Mouse (Mus musculus) megakaryocyte progenitor cell, adult 5-6 weeks (primary cell): ENCODE measurements at regions not wholly inside any gene's neighbourhood (a gene's known extent, or its start where the extent isn't known, plus 50 kb on each side); places are given as distances from the start of the nearest gene placed in this dataset.

Experiments used
- ATAC-seq: replicated peaks from 2 replicates; pipeline ENCODE4 v1.8.0; 2016; ENCODE audit warnings: mild to moderate bottlenecking, moderate TSS enrichment, inconsistent platforms; ENCODE audit not compliant: poor library complexity

DNA sequence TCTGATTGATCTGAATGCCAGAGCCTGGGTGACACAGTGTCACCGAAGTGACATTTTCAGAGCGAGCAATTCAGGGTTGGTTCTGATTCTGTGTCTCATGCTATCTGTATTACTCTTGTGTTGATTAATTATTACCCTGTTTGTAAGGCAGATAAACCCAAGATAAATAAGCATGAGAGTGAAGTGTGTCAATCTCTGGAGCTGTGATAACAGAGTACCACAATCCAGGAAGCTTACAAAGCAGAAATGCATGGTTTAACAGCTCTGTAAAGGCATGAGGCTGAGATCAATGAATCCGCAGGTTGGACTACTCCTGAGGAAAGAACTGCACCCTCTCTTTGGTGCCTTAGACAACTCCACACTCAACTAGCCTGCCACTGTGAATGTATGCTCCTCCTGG, 218.5 kb upstream of the Tle4 start:
- no peak for ATAC-seq

DNA sequence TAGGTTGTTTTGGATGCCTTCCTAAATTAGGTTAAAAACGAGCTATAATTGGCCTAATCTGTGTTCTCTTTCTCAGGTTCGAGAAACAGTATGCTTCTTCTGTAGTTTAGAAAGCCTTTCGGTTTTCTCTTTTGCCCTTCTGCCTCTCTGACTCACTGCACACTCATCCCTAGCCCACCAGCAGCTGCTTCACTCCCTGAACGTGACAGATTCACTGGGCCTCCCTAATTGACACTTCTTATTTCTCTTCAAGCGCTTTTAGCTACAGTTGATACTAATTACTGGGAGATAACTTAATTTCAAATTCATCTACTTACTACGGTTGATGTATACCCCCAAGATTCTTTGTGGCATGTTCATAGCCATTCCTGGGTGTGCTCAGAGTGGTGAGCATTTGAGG, 208.9 kb upstream of the Tle4 start:
- ATAC-seq = no peak

DNA sequence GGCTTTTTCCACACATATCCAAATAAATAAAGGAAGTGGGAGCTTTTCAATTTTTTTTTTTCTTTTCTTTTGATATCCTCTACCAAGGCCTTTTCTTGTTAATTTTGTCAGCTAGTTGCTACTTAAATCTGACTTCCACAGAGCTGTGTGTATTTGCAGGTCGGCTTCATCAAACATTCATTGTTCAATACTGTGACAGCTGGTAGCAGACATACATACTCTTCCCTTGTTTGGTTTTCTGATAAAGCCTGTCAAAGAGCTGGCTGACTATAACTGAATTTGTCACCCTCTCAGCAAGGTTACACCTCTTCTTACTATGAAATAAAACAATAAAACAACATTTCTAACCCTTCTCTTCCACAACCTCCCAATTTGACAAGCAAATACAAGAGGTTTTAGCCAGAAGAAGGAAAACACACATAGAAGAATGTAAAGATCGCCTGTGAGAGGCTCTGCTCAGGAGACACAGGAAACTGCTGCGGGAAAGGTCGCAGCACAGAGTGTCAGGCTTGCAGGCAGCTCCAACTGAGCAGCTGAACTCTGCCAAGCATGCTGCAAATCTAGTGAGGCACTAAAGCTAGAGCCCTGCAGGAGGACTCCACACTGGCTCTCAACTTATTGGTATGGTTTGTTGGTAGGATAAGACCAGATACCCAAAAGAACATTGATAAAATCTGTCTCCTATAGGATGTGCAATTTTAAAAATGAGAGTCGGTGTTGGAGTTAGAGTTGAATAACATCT, 205.2 kb upstream of the Tle4 start:
- no peak for ATAC-seq

DNA sequence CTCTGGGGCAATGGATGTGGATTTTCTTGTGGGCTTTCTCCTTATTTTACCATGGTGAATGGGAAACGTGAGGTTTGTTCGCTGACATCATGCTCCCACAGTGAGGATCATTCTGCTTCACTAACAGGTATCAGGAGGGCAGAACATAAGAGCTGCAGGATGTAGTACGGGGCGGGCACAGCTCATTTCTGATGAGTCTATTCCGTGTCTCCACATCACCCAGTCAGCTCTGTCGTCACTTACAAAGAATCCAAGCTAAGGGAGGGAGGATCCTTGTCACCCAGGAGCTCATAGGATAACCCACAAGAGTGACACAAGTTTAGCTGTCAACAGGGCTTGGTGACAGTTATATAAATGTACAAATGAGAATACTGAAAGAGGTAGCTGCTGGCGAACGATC, 203.8 kb upstream of the Tle4 start:
- ATAC-seq = no peak

DNA sequence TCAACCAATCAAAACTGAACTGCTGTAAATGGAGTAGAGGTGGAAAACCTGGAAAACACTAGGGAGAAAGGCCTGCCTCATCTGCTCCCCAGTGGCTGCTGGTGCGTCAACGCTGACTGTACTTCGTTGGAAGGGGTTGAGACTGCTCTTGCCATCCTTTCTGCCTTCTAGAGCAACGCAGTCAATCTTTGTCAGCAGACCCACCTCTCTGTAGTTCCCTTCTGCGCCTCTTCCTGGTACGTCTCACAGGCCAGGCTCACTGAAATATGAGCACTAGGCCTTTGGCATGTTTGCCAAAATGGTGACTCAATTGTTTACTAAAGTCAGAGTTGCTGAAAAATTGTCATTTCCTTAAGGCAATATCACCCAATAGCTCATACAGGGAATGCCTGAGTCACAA, 201.2 kb upstream of the Tle4 start:
- ATAC-seq = no peak

GRCm38 (mm10) chr19:14798417-14798816, 200.6 kb upstream of the Tle4 start:
- no peak for ATAC-seq

DNA sequence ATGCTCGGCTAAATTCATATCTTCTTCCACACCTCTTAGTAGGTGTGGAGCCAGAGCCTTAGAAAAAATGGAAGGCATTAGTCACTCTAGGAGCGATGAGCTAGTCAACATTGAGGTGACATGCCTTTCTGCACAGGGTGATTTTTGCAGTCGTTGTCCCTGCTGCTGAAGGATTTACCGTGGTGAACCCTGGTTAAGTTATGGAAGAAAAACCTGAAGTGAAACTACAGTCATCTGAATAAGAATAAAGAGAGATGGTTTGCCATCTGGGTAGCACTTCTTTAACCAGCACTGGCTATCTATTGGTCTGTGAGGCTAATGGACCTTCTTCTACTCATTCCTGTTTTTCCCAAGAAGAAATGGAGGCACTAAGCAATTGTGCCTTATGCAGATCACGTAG, 198.1 kb upstream of the Tle4 start:
- ATAC-seq = no peak

- ATAC-seq = no peak
Measured at GRCm38 (mm10) chr19:14789992-14790391, 192.1 kb upstream of the Tle4 start.

DNA sequence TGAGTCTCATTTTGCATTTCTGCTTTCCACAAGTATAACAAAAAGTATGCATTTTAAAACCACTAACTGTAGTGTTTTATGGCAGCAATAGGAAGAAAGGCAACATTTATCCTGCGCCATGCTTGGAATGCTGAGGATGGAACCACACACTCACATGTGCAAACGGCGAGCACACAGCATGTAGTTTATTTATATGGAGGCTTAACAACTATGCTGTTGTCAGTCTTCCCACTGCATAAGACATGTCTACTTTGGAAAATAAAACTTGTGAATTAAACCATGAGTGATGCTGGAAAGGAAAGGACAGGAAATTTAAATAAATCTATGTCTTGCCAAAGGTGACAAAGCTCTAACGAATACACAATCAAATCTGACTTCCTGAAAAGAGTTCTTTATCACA, 190.8 kb upstream of the Tle4 start:
- ATAC-seq = no peak

- no peak for ATAC-seq
Measured at GRCm38 (mm10) chr19:14786868-14787267, 189.0 kb upstream of the Tle4 start.

GRCm38 (mm10) chr19:14785661-14786060, 187.8 kb upstream of the Tle4 start:
- no peak for ATAC-seq

DNA sequence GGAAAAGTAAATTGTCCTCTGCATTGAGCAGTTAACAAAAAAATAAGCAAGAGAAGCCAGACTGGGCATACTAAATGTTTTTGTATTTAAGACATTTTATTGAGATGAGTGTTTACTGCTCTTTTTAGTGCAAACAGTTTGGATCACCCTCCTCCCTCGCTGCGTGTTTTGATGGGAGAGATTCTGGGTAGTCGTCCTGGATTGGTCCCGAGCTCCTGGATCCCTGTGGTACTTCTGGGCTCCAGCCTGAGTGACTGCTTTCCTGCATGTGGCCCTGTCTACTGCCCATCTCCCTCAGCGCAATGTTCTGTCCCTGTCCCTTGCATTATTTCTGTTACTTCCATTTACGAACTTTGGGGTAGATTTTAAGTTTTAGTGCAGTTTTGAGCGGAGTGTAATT, 179.9 kb upstream of the Tle4 start:
- ATAC-seq = no peak

DNA sequence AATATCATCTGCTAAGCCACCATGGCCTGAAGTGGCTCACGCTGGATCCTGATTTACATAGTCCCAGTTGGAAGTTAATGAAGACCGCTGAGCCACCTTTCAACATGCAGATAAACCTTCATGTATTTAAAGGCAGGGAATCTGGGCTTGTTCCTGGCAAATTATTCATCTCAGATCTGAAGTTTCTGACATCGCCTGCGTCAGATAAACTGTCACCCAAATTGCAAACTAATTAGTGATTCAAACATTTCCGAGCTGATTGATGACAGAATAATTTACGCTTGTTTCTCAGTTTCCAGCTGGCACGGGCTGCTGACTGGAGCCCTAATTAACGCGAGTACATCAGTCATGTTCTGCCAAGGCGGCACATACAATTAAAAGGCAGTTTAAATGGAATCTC, 179.3 kb upstream of the Tle4 start:
- no peak for ATAC-seq

- ATAC-seq = no peak
Measured at GRCm38 (mm10) chr19:14776791-14777190, 178.9 kb upstream of the Tle4 start.

DNA sequence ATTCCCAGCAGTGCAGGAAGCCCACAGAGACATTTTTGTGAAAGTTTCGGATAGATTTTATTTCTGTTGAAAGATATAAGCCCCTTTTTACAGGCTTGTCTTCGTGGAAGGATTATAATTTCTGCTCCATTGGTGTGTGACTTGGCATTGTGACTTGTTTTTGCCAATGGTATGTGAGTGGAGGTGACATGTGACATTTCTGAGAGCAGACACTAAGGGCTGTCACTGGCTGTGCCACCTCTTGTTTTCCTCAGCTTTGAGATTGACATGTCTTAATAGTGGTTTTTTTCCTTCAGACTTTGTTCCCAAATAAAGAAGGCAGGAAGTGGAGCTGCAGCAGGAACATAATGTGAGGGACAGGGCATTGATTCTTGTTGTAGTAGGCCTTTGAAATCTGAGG, 174.9 kb upstream of the Tle4 start:
- no peak for ATAC-seq

DNA sequence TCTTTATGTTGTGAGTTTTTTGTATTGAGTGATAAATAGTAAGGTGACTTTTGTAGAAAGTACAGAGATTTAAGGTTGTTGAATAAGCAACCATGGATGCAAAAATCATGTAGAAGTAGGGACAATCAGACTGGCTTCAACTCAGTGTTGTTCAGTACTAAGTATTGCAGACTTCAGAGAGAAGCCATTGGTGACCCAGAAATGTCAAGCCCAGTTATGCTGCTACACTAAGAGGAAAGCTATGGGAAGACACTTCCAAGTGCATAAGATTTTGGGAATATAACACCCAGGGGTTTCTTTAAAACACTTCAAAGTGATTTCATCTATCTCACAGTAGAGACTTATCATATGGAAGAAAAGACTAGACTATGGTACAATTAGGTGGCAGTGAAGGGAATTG, 154.8 kb upstream of the Tle4 start:
- ATAC-seq = no peak

- ATAC-seq = no peak
Measured at GRCm38 (mm10) chr19:14742361-14742760, 144.5 kb upstream of the Tle4 start.

- ATAC-seq = no peak
Measured at GRCm38 (mm10) chr19:14740936-14741335, 143.1 kb upstream of the Tle4 start.

- no peak for ATAC-seq
Measured at GRCm38 (mm10) chr19:14740139-14740538, 142.3 kb upstream of the Tle4 start.

DNA sequence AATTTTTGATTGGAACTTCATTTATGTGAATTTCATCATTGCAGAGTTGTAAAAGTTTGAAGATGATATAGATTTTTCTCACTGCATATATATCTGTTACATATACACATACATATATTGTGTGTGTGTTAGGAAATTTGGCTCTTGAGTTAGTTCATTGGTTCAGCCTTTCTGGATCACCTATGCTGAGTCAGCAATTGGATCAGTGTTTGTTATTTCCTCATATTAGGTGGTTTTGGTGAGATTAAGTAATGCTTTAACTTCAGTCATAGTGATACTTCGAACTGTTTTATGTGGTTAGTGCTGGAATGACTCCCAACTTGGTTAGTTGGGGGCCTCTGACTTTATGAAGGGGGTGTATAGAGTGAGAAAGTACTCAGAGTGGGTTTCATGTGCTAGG, 138.7 kb upstream of the Tle4 start:
- no peak for ATAC-seq

GRCm38 (mm10) chr19:14725329-14725728, 127.5 kb upstream of the Tle4 start:
- no peak for ATAC-seq

DNA sequence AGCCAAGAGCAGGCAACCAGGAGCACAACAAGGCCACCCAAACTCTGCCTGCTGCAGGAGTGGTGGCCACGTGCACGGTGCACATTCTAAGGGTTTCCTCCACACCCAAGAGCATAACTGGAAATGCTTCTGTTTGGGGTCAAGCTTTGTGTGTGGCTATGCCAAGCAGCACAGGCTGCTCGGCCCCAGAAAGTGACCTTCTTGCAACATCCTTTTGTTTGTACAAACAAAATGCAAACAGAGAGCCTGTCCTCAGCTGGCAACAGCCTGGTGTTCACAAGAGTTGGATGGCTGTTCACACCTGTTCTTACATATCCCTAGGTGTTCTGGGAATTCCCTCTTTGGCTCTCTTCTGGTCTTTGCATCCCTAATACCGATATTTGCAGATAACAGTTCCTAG, 126.8 kb upstream of the Tle4 start:
- ATAC-seq = no peak

DNA sequence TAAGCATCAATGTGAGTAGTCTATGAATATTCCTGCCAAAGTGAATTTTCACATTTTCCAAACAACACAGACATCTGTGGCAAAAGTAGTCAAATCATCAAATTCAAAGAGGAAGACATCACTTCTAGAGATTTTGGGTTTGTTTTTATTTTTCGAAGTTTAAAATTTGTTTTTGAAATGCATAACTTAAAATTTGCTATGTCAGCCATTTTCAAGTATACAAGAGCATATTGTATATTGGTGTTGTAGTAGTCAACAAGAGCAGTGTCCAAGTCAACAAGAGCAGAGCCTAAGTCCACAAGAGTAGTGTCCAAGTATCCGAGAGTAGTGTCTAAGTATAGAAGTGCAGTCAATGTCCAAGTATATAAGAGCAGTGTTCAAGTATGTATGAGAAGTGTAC, 107.9 kb upstream of the Tle4 start:
- no peak for ATAC-seq
